Mouse (Mus musculus): ENCODE measurements at regions not wholly inside any gene's neighbourhood (a gene's known extent, or its start where the extent isn't known, plus 50 kb on each side); places are given as distances from the start of the nearest gene placed in this dataset.

GRCm38 (mm10) chr2:11118625-11119024 lies 53.3 kb upstream of the Prkcq start:
- Histone ChIP-seq H3K9me3 (no peaks in the 10 kb centered on the region), H3K4me1 (no peaks in the 10 kb centered on the region), H3K4me3 (no peak overlapping the region), H3K27ac (no peak overlapping the region), H3K27me3 (ENCODE audit: poor library complexity, severe bottlenecking) (no peaks in the 10 kb centered on the region), H3K36me3 (replicated peaks) (no peaks in the 10 kb centered on the region)
- 80% methylated on average over 1 of the region's 1 CpGs for WGBS
- no peak for DNase-seq (ENCODE audit: extremely low spot score, low spot score)

DNA sequence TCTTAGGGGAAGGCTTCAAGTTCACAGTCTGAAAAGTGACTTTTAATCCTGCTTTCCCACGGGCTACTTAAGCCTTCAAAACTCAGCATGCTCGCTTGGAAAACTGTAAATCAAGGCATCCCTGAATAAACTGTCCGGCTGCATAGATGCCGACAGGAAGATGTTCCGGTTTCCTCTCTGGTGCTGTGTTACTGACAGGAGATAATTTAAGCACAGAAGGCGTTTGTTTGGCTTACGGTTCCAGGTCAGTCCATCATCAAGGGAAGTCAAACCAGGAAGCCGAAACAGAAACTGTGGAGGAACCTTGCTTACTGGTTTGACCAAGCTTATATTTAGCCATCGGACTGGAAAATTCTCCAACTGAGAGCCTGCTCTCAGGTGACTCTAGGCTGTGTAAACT lies 52.6 kb upstream of the Prkcq start:
- WGBS, result 87% methylated on average over 9 of the region's 9 CpGs
- no peak for DNase-seq (ENCODE audit: extremely low spot score, low spot score)
- no peaks in the 10 kb centered on the region for H3K4me1 ChIP-seq
- no peak overlapping the region for H3K27ac ChIP-seq
- H3K27me3 ChIP-seq (ENCODE audit: poor library complexity, severe bottlenecking), result no peaks in the 10 kb centered on the region
- no peaks in the 10 kb centered on the region for H3K36me3 ChIP-seq (replicated peaks)
- no peaks in the 10 kb centered on the region for H3K9me3 ChIP-seq
- no peak overlapping the region for H3K4me3 ChIP-seq

Data from forebrain, embryonic 10.5 days (tissue).